Mouse (Mus musculus) layer of hippocampus, adult 9-10 months (tissue): ENCODE measurements around the gene Nfib.
A peak's percentile ranks its signal among the peaks of the same experiment; 100 is the strongest.

Experiments used
- DNase-seq: peaks from one replicate; pipeline ENCODE4 v3.0.0; 2022; ENCODE audit warnings: low spot score

The Nfib gene

DNA sequence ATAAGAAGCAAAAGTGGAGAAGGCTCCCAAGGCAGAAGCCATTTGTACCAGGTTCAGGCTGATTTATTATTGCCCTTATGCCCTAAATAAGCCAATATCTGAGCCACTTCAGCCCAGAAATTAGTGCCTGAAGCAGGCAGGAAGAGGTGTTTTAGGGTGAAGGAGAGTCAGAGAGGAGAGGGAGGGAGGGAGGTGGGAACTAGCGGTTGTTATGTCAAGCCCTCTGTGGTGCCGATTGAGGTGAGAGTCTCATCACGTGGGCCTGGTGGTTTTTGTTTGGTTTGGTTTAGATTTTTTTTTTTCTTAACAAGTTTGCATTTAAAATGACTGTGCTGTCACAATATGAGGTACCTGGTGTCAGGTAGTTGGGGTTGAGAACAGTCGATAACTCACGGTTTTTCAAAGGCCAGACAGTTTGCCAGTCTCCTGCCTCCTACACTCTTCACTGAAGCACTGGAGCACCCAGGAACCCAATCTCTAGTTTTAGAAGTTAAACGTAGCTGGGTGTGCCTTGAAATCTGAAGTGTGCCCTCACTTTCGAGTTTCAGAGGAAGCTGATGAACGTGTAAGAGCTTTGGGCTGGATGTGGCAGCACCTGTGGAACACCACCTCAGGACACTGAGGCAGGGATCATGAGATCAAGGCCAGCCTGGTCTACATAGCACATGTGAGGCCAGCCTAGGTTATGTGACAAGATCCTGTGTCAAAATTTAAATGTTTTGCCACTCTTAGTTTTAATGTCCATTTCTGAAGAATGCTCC, 81.1 kb downstream of the Nfib start:
- no peak for DNase-seq

DNA sequence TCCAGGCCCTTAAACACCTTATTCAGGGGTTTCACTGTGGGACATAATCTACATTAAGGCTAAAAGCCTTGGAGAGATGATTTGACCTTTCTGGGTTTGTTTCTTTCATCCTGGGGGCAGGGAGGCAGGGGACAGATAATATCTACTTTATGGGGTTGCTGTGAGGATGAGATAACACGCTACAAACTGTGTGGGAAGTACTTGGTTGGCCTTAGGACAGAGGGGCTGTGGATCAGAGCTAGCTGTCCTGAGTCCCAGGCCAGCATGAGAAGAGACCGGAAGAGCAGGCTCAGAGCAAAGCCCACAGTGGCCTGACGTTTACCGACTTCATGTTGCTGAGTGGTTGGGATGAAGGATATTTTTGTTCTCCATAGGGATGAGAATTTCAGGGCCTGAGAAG, 81.7 kb downstream of the Nfib start:
- no peak for DNase-seq

DNA sequence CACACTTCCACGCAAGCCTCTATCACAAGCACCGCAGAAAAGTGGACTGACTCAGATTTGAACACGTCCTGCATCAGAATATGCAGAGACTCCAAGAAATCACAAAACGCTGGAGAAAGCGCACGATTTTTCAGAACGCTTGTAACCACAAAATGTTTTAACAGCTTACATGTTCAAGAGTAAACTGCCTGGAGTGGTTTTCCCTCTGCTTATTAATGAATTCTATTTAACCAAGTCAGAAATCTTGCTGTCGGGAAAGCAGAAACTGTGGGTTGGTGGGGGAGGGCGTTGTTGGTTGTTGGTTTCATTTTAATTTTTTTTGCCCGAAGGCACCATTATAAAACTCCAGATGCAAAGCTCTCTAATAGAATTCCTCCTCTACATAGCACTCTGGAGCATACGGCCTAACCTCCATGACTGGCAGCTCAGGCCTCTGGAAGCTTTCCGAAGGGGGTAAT, 82.4 kb downstream of the Nfib start:
- no peak for DNase-seq

DNA sequence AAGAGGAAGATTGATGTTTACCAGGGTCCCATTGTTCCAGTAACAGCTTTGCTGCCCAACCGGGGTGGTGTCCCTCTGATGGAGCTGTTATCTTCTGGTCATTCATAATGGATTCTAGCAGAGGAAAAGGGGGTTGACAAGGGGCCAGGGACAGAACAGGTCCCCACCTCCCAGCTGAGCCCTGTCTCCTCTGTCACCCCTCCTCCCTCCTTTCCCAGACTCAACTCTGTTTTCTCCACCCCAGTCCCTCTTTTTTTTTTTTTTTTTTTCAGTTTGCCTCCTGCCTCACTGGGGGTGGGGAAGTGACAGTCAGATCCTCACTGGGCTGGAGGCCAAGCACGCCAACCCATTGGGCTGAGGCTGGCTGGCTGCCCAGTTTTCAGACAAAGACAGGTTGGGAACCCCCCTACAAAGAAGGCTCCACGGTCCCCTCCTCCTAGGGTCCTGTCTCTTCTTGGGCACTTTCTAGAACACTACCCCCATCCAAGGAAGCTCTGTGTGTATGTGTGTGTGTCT, 83.2 kb downstream of the Nfib start:
- peak; percentile 48 for DNase-seq

DNA sequence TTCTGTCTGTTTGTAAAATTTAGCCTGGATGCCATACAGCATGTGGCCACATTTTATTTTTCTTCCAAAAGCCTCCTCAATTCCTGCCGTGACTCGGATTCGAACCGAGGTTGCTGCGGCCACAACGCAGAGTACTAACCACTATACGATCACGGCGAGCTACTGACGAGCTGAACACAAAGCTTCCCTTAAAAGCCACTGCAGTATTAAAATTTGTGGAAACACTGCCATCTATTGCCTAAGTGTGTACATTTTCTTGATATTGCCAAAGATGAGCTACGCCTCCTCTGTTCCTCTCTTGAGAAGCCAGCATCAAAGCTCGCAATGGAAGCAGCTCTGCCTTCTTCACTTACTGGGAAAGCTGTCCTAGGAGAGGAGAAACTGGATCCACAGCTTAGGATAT, 86.0 kb downstream of the Nfib start:
- DNase-seq: peak; percentile 59

DNA sequence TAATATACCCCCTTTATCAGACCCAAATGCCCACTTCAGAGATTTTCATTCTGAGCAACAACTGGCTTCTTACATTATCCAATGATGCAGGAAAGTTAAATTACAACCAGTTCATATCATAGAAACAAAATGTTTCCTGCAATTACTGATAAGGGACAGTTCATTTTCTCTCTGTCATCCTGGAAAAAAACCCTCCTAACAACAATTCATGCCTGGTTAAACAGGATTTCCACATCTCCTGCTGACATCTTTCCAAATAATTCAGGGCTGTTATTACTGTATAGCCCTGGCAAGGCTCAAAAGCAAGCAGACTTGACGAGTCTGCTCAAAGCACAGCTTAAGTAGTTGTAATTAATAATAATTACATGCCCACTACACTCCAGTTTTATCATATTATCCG, 86.5 kb downstream of the Nfib start:
- no peak for DNase-seq

DNA sequence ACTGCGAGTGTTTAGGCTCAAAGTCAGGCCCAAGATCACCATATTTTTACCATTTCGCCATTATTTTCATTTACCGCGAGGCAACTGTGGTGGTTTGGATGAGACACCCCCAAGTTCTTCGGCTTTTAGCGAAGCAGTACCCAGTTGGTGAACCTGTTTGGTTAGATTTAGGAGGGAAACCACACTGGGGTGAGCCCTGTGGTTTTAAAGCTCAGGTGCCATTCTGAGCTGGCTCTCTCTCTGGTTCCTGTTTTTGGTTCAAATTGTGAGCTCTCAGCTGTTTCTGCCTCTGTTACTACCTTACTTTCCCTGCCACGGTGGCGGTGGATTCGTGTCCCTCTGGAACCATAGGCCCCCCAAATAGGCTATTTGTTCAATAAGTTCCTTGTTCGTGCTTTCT, 88.3 kb downstream of the Nfib start:
- no peak for DNase-seq

DNA sequence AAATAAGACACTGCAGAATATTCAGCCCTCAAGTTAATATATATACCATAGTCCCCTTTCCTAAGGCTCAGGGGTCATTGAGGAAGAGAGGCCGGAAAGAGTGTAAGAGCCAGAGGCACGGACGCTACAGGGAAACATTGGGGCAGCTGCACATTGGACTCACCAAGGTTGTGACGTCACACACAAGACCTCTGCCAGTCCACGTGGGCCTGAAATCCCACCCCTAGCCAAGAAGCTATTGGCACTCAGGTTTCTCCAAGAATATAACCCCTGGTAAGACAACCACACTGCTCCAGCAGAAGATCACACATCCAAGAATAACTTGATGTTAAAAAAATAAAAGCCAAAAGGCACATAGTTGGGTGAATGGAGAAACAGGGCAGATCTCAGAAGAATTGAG, 89.8 kb downstream of the Nfib start:
- no peak for DNase-seq

DNA sequence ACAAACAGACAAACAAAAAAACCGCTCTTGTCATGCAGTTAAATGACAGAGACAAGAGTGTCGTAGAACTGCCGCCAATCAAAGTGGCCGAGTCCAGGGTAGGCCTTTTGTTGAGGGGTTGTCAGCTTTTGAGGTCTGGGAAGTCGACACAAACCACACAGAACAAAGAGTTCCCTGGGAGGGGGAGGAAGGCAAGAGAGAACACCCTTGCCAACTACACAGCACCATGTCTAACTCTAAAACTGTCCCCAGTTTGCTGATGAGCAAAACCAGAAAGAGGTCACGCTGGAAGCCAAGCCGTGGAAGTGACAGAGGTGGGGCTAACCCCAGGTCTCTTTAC, 91.1 kb downstream of the Nfib start:
- DNase-seq: no peak

DNA sequence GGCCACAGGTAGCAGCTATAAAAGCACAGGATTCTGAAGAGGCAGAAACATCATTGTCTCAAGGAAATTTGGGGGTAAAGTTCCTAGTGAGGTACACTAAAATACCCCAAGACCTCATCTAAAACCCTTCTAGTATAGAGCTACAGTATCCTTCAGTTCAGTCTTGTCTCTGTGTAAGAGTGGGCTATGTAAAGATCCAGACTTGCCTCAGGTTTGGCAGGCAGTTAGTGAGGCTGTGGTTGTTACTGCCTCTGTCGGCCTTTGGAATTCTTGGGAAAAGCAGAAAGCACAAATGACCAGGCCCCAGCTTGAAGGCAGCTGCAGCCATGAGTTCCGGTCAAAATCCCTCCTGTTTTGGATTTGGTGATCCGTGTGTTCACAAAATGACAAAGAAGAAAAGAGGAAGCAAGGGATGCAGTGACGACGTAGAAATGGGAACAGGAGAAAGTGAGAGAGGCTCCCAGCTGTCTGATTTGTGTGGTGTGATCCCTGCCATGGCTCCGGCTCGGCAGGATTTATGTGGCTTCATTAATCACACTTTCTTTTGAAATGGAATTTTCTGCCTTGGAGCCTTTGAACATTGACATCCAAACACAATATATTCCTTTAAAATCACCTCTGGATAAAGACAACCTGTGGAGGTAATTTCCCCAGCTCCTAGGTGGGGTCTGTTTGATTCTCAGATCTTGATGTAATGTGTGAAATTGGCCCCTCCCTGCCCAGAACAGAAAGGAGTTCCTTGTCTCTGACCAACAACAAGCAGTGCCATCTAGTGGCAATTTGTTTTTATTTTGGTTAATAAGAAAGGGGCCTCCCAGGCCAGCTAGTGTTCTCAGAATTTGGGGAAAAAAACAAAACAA, 91.7 kb downstream of the Nfib start:
- DNase-seq: peak; percentile 61

DNA sequence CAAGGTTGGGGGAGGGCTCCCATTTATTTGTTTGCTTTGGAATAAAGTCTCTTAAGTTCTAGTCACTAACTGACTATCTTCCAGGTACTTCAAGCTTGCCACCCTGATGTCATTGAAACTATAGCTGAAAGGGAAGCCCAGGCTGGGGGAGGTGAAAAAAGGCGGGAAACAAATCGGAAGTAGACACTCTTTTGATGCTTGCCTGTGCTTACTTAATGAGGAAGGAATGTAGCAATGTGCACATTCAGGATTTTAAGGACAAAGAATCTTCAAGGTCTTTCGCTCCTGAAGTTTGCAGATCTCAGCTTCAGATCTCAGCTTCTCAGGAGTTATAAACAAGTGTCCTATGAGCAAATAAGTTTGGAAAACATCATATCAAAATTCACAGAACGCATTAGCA, 95.9 kb downstream of the Nfib start:
- DNase-seq: no peak

DNA sequence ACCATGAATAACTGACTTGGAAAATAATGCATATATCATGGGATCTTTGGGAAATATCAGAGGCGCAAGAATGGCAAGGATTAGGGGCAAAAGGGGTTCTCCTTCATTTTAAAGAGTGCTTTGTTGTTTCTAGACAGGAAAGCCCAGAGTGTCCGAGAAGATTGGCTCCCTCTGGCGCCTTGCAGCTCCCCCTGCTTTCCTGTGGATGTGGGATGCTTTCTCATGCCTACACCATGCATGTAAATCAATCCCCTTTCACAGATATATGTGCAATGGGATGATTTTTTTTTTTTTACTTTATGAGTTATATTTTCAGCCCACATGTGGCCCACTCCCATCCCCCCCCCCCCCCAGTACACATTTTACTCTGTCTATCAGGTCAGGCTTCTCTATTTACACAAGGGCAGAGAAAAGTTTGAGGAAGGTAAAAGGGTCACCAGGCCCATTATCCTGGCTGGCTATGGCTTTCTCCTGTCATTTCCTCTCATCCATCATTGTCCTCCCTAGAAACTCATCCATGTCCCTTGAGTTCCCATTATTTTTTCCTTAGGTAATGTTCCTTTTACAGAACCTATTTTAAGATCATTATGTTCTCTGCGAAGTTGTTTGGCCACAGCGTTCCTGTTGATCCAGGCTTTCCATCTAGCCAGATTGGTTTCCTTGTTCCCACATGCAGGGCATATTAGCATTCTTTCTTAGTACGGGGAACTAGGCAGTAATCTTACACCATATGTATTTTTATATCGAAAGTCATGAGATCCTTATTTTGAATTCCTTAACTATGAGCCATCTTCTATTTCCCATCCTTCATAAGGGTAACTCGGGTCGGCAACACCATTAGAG, 96.6 kb downstream of the Nfib start:
- DNase-seq: no peak

DNA sequence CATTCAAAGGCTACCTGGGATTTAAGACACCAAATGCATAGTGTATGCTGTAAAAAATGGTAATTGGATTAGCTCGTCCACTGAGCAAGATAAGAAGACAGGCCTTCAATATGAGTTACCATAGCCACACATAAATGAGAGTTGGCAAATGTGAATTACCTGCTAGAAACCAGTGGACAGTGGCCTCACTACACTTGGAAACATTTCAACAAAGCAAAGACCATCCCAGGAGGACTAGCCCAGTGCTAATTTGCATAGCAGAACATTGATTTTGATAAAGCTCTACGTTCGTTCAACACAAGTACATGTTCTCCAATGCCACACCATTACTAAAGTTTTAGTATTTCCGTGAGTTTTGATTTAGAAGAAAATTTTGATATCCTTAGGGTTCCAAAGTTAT, 98.3 kb downstream of the Nfib start:
- no peak for DNase-seq

DNA sequence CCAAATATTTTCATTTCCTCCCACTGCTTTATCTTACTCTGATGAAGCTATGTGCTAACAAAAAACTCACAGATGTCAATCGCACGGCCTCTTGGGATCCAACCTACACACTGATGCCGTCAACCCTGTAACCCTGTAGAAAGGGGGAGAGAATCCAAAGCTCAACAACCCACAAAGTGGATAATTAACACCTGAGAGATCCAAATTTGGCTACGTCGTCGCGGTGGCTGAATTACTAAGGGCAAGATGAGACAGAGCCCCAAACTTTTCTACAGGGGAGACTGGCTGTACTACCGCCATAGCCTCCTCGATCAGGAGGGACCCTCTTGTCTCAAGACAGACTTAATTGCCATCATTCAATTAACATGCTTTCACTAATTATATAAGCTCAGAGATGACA, 99.2 kb downstream of the Nfib start:
- DNase-seq: no peak

DNA sequence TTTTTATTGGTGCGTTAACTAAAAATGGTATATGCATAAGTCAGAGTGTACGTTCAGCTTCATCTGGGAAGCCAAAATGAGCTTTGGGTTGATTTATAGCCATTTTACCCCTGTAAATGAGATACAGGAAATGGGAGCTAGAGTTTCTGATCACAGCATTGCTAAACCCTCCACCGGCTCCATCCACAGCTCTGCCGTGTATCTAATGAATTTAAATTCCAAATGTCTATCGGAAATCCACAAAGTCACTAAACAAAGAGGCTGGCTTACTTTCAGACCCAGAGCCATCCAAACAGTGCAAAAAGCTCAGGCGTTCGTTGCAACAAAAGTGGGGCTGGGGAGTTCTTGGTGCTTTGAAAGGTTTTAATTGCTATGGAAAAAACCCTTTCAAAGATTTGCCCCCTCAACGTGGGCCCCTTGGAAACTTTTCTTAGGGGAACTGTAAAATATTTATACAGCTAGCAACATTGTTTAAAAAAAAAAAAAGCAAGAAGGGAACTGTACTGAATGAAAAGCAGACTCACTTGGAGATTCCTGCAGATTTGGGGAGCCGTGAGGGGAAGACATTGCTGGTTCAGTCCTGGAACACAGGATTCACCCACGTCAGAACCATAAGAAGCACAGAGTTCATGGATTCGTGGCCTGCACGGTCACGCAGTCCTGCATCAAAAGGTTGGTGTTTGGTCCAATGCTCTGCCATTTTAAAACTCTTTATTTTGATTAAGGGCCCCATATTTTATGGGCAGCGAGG, 100.3 kb downstream of the Nfib start:
- DNase-seq: no peak

DNA sequence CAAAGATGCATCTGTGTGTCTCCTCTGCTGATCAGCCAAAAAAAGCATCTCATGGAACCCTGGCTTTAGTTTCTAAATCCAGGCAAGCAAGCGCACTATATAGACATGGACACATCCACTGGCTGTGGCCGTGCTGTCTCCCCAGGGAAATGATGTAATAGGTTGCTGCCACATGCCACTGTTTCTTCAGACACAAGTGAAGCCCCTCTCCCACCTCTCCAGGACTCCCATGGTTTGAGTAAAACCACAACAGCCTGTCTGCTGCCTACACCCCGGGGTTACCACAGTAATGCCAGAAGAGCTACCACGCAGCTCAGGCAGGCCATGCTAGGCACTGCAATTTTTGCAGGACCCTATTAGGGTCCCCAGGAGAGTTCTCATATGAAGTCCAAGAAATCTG, 101.0 kb downstream of the Nfib start:
- DNase-seq: no peak

DNA sequence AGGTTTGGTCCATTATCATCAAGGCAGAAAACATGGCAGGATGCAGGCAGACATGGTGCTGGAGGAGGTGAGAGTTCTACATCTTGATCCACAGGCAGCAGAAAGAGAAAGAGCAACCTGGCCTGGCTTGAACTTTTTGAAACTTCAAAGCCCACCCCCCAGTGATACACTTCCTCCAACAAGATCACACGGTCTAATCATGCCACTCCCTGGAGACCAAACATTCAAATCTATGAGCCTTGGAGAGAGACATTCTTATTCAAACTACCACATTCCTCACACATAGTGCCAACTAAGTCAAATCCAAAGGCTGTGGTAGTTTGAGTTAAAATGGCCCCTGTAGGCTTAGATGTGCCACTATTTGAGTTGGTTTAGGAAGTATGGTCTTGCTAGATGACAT, 104.9 kb downstream of the Nfib start:
- no peak for DNase-seq

DNA sequence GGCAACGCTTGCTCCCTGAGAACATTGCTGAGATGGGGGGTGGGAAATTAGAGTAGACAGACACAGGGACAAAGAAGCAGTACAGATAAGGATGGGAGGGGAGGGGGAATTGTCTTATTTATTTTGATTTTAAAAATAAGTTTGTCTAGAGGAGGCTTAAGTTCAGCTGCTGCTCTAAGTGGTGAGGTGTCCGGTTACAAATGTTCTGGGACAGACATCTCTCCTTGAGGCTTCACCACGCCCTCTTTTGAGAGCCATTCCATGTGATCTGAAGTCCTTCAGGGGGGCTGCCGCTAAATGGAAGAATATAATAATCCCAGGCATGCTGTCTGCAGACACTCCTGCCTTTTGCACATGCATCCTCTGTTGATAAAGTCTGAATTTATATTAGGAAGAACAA, 107.1 kb downstream of the Nfib start:
- DNase-seq: no peak

DNA sequence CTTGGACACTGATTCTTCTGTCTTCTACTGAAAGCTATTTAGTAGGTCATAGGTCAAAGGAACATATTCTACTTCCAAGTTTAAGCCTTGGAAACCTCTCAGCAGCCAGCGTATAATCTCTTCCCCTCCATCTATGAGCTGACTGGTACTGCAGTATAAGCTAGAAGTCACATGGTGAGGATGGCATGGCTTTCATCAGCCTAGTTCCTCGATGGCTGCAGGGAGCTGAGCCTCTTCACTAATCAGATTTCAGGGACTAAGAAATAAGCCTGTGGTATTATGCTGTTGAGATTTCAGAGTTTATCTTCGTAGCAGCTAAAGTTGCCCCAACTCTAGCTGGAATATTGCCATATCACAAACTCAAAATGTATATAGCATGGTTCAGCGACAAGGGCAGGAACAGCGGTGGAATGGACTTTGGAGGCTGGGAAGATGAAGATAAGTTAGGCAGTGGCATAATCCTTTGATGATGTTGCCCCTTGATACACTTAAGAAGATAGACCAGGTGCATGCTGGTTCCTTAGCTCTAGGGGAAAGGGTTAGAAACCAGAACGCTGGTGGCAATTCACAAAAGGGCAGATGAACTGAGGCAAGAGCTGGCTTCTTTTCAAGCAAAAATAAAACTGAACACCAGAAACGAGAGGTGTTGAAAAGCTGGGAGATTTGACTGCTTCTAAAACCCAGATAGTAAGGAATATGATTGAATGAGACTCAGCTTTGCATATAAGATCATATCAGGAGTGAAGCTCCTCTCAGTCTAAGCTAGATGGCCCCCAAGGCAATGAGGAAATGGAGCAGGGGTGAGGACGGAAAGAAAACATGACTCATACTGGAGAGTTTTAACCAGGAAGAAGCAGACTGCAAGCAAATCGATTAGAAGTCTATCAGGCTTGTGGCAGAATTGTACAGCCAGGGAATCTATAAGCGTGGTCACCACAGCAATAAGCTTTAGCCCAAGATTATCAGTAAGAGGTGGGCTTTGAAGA, 111.6 kb downstream of the Nfib start:
- DNase-seq: no peak
